Mouse (Mus musculus): ENCODE results near the gene Fancc.
"Not testable (repeated sequence)": the region's sequence is repeated elsewhere in the genome, so short reads cannot be mapped to it uniquely, and the experiment has no call there.

Gene Fancc

GRCm38 (mm10) chr13:63515542-63515941, 18.5 kb upstream of the Fancc start:
- DNase-seq (ENCODE audit: low spot score), result no peak

GRCm38 (mm10) chr13:63514931-63515360, 17.9 kb upstream of the Fancc start:
- no peak for DNase-seq (ENCODE audit: low spot score)

- no peak for DNase-seq (ENCODE audit: low spot score)
Observed at GRCm38 (mm10) chr13:63513374-63514098, 16.5 kb upstream of the Fancc start.

GRCm38 (mm10) chr13:63512411-63512810, 15.3 kb upstream of the Fancc start:
- DNase-seq (ENCODE audit: low spot score), result no peak

- DNase-seq (ENCODE audit: low spot score), result no peak
Observed at GRCm38 (mm10) chr13:63507821-63508220, 10.7 kb upstream of the Fancc start.

- no peak for DNase-seq (ENCODE audit: low spot score)
Observed at GRCm38 (mm10) chr13:63507001-63507556, 10.0 kb upstream of the Fancc start.

GRCm38 (mm10) chr13:63506364-63506763, 9.3 kb upstream of the Fancc start:
- no peak for DNase-seq (ENCODE audit: low spot score)

- no peak for DNase-seq (ENCODE audit: low spot score)
Observed at GRCm38 (mm10) chr13:63502391-63502790, 5.3 kb upstream of the Fancc start.

GRCm38 (mm10) chr13:63499489-63499888, 2.4 kb upstream of the Fancc start:
- DNase-seq (ENCODE audit: low spot score), result no peak

GRCm38 (mm10) chr13:63487707-63488042, 9.4 kb downstream of the Fancc start:
- DNase-seq (ENCODE audit: low spot score), result no peak

GRCm38 (mm10) chr13:63486791-63487706, 10.0 kb downstream of the Fancc start:
- no peak for DNase-seq (ENCODE audit: low spot score)

- DNase-seq (ENCODE audit: low spot score), result no peak
Observed at GRCm38 (mm10) chr13:63475356-63475755, 21.7 kb downstream of the Fancc start.

GRCm38 (mm10) chr13:63452898-63453297, 44.2 kb downstream of the Fancc start:
- DNase-seq (ENCODE audit: low spot score), result no peak

- DNase-seq (ENCODE audit: low spot score), result no peak
Observed at GRCm38 (mm10) chr13:63451140-63451539, 45.9 kb downstream of the Fancc start.

- no peak for DNase-seq (ENCODE audit: low spot score)
Observed at GRCm38 (mm10) chr13:63445419-63445818, 51.7 kb downstream of the Fancc start.

GRCm38 (mm10) chr13:63432759-63433158, 64.3 kb downstream of the Fancc start:
- no peak for DNase-seq (ENCODE audit: low spot score)

- no peak for DNase-seq (ENCODE audit: low spot score)
Observed at GRCm38 (mm10) chr13:63431857-63432191, 65.3 kb downstream of the Fancc start.

- DNase-seq (ENCODE audit: low spot score), result peak; percentile 91
Observed at GRCm38 (mm10) chr13:63431030-63431856, 65.8 kb downstream of the Fancc start.

- no peak for DNase-seq (ENCODE audit: low spot score)
Observed at GRCm38 (mm10) chr13:63430681-63431029, 66.4 kb downstream of the Fancc start.

- no peak for DNase-seq (ENCODE audit: low spot score)
Observed at GRCm38 (mm10) chr13:63430206-63430605, 66.9 kb downstream of the Fancc start.

- not testable (repeated sequence) for DNase-seq (ENCODE audit: low spot score)
Observed at GRCm38 (mm10) chr13:63428211-63428610, 68.9 kb downstream of the Fancc start.

GRCm38 (mm10) chr13:63423060-63423459, 74.0 kb downstream of the Fancc start:
- no peak for DNase-seq (ENCODE audit: low spot score)
